Mouse (Mus musculus) kidney, adult 2 months (tissue): ENCODE data around the gene Fem1a. TPM values are rescaled to one million over a fixed set of nuclear protein-coding genes. Genes with fewer than 3 reads are reported as not detected.

Source experiments
- DNase-seq: peaks from one replicate; pipeline ENCODE4 v3.0.0; 2021
- H3K27ac ChIP-seq: fragments of 200-500 bp; 2 replicates; pipeline ENCODE4 v1.5.1; 2012; ENCODE audit warnings: low read depth, low read length, control low read depth, inconsistent platforms; ENCODE audit not compliant: insufficient read depth
- H3K27me3 ChIP-seq: fragments of 200-500 bp; replicated peaks from 2 replicates; pipeline ENCODE4 v1.6.1; 2012; ENCODE audit warnings: mild to moderate bottlenecking, moderate library complexity, low read length, inconsistent platforms; ENCODE audit not compliant: control insufficient read depth, insufficient read depth
- H3K36me3 ChIP-seq: fragments of 200-500 bp; 2 replicates; pipeline ENCODE4 v1.6.1; 2012; ENCODE audit warnings: mild to moderate bottlenecking, moderate library complexity, low read length, inconsistent platforms; ENCODE audit not compliant: control insufficient read depth, insufficient read depth
- H3K4me1 ChIP-seq: fragments of 200-500 bp; 2 replicates; pipeline ENCODE4 v1.6.1; 2011; ENCODE audit warnings: low read length; ENCODE audit not compliant: control insufficient read depth, insufficient read depth
- H3K4me3 ChIP-seq: fragments of 200-500 bp; 2 replicates; pipeline ENCODE4 v1.5.1; 2011; ENCODE audit warnings: mild to moderate bottlenecking, low read depth, low read length, control low read depth; ENCODE audit not compliant: insufficient read depth
- CTCF ChIP-seq: fragments of 200-500 bp; conservative IDR thresholded peaks from 2 replicates; pipeline ENCODE4 v1.5.1; 2011; ENCODE audit warnings: low read depth, mild to moderate bottlenecking, control low read depth, low read length, moderate library complexity, mixed read lengths; ENCODE audit not compliant: insufficient read depth, insufficient read length
- POLR2A ChIP-seq: fragments of 200-500 bp; IDR thresholded peaks from one replicate; pipeline ENCODE4 v1.6.1; 2011; ENCODE audit warnings: low read depth, low read length, control low read depth
- WGBS: fragments of 180-500 bp; shearing (Covaris S2); methylation state at CpG from one replicate; pipeline ENCODE4 v1.1.7; 2018; 5-methylcytosine and 5-hydroxymethylcytosine counted together
- polyA plus RNA-seq: library from polyadenylated mRNA; depleted of rRNA; stranded (reverse); fragments of >200 nt; gene quantifications from 2 replicates; pipeline ENCODE4 v1.2.3, GENCODE M21; 2012

Gene Fem1a
- polyA plus RNA-seq, 1 experiment, result 23.7 TPM

DNA sequence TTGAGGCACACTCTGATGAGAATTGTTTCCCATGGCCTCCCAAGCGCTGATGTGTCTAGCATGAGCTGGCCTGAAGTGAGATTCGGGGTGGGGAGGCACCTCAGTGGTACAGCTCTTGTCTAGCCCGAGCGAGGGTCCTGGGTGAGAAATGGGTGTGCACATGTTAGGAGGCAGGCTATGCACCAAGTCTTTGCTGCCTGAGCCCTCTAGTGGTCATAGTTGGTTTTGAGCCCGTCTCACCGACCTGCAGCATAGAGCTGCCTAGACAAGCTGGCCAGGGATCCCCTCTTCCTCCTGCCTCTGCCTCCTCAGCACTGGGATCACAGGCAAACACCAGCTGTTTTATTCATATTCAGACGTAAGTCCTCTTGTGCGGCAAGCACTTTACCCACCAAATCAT is 7.4 kb downstream of the Fem1a start:
- H3K27me3 ChIP-seq, result no peaks in the 10 kb centered on the region
- 17% methylated on average over 8 of the region's 8 CpGs for WGBS
- TF ChIP-seq CTCF, result peak; percentile 87
- no peak for TF ChIP-seq POLR2A
- H3K4me1 ChIP-seq, result peaks cover 23% of the 10 kb centered on the region
- no peak overlapping the region for H3K4me3 ChIP-seq
- no peak overlapping the region for H3K27ac ChIP-seq
- DNase-seq, result peak; percentile 84
- no peaks in the 10 kb centered on the region; the same call in 1 of the 2 replicates for H3K36me3 ChIP-seq

DNA sequence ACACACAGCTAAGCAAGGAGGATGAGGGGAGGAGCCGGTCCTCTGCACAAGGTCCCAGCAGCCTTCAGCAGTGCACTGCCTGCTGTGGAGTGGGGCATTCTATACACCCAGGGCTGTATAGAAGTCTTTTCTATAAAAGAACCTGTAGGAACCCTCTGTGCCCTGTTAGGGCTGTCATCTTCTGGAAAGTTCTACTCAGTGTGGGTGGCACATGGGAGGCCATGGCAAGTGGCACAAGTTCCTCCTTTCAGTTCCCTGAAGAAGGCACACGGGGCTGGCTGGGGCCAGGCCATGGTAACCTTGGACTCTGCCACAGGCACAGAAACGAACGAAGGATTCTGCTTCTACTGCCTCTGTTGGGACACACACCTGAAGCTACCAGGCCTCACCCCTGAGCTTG is 8.4 kb downstream of the Fem1a start:
- TF ChIP-seq POLR2A (no peak), CTCF (no peak)
- no peak for DNase-seq
- no peaks in the 10 kb centered on the region; the same call in 1 of the 2 replicates for H3K36me3 ChIP-seq
- 81% methylated on average over 4 of the region's 4 CpGs for WGBS
- H3K4me3 ChIP-seq, result no peak overlapping the region
- no peaks in the 10 kb centered on the region for H3K27me3 ChIP-seq
- no peak overlapping the region for H3K27ac ChIP-seq
- H3K4me1 ChIP-seq, result peaks cover 15% of the 10 kb centered on the region

GRCm38 (mm10) chr17:56265869-56266268 is 9.3 kb downstream of the Fem1a start:
- DNase-seq, result no peak
- H3K27ac ChIP-seq, result no peak overlapping the region
- H3K4me1 ChIP-seq, result peaks cover 6% of the 10 kb centered on the region; the same call in 1 of the 2 replicates
- H3K27me3 ChIP-seq, result no peaks in the 10 kb centered on the region
- WGBS, result 58% methylated on average over 3 of the region's 3 CpGs
- TF ChIP-seq CTCF (no peak), POLR2A (no peak)
- H3K4me3 ChIP-seq, result no peak overlapping the region
- no peaks in the 10 kb centered on the region; the same call in 1 of the 2 replicates for H3K36me3 ChIP-seq

DNA sequence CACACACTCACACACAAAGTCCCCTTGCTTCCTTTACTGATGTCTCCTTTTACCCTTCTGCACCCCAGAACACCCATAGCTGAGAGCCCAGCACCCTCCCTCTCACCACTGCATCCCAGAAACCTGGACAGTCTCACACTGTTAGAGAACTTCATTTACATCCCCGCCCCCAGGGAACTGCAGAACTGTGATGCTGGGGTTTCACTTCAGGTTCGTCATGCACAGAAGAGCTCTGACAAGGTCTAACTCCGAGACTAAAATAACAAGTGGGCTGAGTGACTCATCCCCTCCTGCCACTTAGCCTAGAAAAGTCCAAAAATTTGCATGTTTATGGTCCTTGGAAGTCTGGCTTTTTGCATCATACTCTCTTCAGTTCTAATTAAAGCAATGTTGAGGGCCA is 9.7 kb downstream of the Fem1a start:
- Histone ChIP-seq H3K36me3 (no peaks in the 10 kb centered on the region; the same call in 1 of the 2 replicates), H3K27me3 (no peaks in the 10 kb centered on the region), H3K4me1 (peaks cover 2% of the 10 kb centered on the region; the same call in 1 of the 2 replicates), H3K27ac (no peak overlapping the region), H3K4me3 (no peak overlapping the region)
- DNase-seq, result no peak
- WGBS, result 38% methylated on average over 3 of the region's 3 CpGs
- no peak for TF ChIP-seq POLR2A
- TF ChIP-seq CTCF, result no peak

DNA sequence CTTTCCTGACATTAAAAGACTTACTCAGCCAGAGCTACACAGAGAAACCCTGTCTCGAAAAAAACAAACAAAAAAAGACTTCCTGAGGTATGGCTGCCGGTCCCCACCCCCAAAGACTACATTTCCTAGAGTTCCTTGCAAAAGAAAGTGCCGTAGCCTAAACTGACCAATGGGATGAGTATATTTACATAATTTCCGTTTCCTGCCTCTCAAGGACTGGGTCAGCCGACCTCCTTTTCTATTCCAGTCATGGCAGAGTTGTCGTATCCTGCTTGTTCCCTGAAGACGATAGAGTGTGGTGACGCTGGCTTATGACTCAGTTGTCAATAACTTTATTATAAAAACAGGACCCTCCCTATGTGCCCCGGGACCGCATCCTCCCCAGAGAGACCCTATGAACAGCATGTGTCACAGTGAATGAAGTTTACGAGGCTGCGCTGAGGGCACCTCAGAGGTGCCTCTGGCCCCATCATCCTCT is 12.6 kb downstream of the Fem1a start:
- WGBS, result 16% methylated on average over 12 of the region's 12 CpGs
- Histone ChIP-seq H3K36me3 (no peaks in the 10 kb centered on the region), H3K27me3 (no peaks in the 10 kb centered on the region), H3K4me3 (peak overlapping the region; percentile 49), H3K4me1 (peaks cover 19% of the 10 kb centered on the region; the same call in 1 of the 2 replicates), H3K27ac (peak overlapping the region; percentile 94)
- TF ChIP-seq POLR2A (peak; percentile 6), CTCF (no peak)
- DNase-seq, result peak; percentile 88

DNA sequence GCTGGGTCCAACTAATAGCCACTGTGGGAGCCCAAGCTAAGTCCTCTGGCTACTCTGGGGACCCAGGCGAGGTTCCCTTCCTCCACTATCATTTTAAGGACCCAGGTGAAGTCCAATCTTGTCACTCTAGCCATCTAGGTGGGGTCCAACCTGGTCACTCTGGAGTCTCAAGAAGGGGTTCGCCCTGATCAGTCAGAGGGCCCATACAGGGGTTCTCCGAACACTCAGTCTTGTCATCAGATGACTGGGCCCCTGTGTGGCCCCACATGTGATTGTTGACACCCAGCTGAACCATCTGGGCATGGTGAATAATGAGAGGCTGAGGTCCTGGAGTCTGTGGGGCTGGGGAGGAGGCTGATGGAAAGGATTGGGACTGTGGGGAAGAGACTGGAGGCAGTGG is 13.1 kb downstream of the Fem1a start:
- TF ChIP-seq CTCF (no peak), POLR2A (no peak)
- no peak for DNase-seq

GRCm38 (mm10) chr17:56271609-56272253 is 15.1 kb downstream of the Fem1a start:
- Histone ChIP-seq H3K27ac (no peak overlapping the region), H3K27me3 (no peaks in the 10 kb centered on the region), H3K4me3 (no peak overlapping the region), H3K36me3 (no peaks in the 10 kb centered on the region), H3K4me1 (peaks cover 24% of the 10 kb centered on the region; the same call in 1 of the 2 replicates)
- no peak for DNase-seq
- WGBS, result 80% methylated on average over 12 of the region's 12 CpGs
- TF ChIP-seq POLR2A (no peak), CTCF (no peak)

More for the DNA sequence above, 13.1 kb downstream of the Fem1a start:
- peak overlapping the region; percentile 94; the same call in 1 of the 2 replicates for H3K27ac ChIP-seq
- H3K36me3 ChIP-seq, result no peaks in the 10 kb centered on the region
- WGBS, result 81% methylated on average over 3 of the region's 3 CpGs
- no peaks in the 10 kb centered on the region for H3K27me3 ChIP-seq
- H3K4me3 ChIP-seq, result no peak overlapping the region
- H3K4me1 ChIP-seq, result peaks cover 22% of the 10 kb centered on the region; the same call in 1 of the 2 replicates
